Mouse (Mus musculus) forebrain, embryonic 13.5 days (tissue): ENCODE results near the gene Chrna5. TPM values are rescaled to one million over a fixed set of nuclear protein-coding genes. Genes with fewer than 3 reads are reported as not detected.

Source experiments
- polyA plus RNA-seq: library from polyadenylated mRNA; unstranded; fragments of >200 nt; fragmentation: Nextera tagmentation; extraction: Ambion mirVana; gene quantifications from 2 replicates; pipeline ENCODE4 v1.2.1, GENCODE M21; 2015

The Chrna5 gene
- polyA plus RNA-seq, 1 experiment from 2014 or later = 0.31 TPM

Other genes with a start within 250 kb of the Chrna5 start
- gene Wdr61, start 246.4 kb upstream of the Chrna5 start, polyA plus RNA-seq = 149 and 151 TPM in 2 replicates
- 34.3 and 44.4 TPM in 2 replicates for gene Crabp1, start 216.1 kb upstream of the Chrna5 start, polyA plus RNA-seq
- gene Ireb2, start 117.1 kb upstream of the Chrna5 start, polyA plus RNA-seq = 46.2 and 51.2 TPM in 2 replicates
- gene Hykk, start 63.6 kb upstream of the Chrna5 start, polyA plus RNA-seq = 1.9 and 2.2 TPM in 2 replicates
- 314 and 317 TPM in 2 replicates for gene Psma4, start 30.1 kb upstream of the Chrna5 start, polyA plus RNA-seq
- gene AY074887, start 29.9 kb upstream of the Chrna5 start, polyA plus RNA-seq = 1.1 and 1.2 TPM in 2 replicates
- gene Chrna3, start 45.7 kb downstream of the Chrna5 start, polyA plus RNA-seq = 4.5 and 5.6 TPM in 2 replicates
- gene Chrnb4, start 67.9 kb downstream of the Chrna5 start, polyA plus RNA-seq = 0.35 and 0.62 TPM in 2 replicates
- 25.7 and 32.0 TPM in 2 replicates for gene Ube2q2, start 168.0 kb downstream of the Chrna5 start, polyA plus RNA-seq
- 86.9 and 90.2 TPM in 2 replicates for gene Fbxo22, start 228.0 kb downstream of the Chrna5 start, polyA plus RNA-seq